Mouse (Mus musculus): ENCODE results near the gene St3gal6. TPM values are rescaled to one million over a fixed set of nuclear protein-coding genes. Genes with fewer than 3 reads are reported as not detected.

The St3gal6 gene
- polyA plus RNA-seq, 1 experiment: not detected

DNA sequence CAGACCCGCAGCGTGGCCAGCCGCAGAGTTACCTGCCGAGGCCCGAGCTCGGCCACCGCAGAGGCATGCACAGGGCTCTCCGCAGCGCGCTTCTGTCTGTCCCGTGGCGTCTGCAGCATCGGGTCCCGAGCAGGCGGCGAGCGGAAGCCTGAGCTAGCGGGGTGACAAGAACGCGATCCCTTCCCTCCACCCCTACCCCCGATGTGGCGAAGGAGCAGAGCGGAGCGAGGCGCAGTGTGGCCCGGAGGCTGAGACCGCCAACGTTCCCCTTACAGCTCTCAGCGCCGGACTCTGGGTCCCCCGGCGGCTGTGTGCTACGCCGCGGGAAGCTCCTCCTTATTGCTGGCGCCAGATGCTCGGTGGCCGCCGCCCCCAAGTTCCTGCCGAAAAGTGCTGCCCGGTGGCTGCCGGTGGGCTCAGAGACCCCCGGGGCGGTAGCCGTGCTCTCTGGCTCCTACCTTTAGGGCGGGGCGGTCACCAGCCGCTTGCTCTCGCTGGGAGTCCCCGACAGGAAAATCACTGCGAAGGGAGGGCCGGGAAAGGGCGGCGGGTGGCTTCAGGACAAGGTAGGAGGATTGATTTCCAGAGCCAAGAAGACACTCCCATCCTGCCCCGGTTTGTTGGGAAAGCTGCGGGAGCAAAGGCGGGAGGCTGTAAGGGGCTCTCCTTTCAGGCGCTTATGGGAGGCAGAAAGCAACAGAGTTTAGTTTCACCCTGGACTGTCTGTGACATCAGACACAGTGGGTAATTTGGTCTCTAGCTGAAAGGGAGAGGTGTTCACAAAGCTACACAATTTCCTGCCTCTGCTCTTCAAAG, 791 bp downstream of the St3gal6 start:
- no peaks in the 10 kb centered on the region for H3K4me1 ChIP-seq (ENCODE audit: control insufficient read depth, insufficient read depth, low read length)
- H3K4me3 ChIP-seq (ENCODE audit: insufficient read depth, low read depth, low read length): peak overlapping the region; percentile 55
- WGBS: under 1% methylated on average over 58 of the region's 58 CpGs
- no peak overlapping the region; the same call in 1 of the 2 replicates for H3K27ac ChIP-seq (ENCODE audit: insufficient read depth, low read depth, low read length)
- TF ChIP-seq POLR2A (IDR thresholded peaks at IDR 0.05; ENCODE audit: insufficient read depth, low read depth, low read length) (no peak), CTCF (IDR thresholded peaks at IDR 0.05; ENCODE audit: insufficient read depth, low read depth, low read length) (no peak)

DNA sequence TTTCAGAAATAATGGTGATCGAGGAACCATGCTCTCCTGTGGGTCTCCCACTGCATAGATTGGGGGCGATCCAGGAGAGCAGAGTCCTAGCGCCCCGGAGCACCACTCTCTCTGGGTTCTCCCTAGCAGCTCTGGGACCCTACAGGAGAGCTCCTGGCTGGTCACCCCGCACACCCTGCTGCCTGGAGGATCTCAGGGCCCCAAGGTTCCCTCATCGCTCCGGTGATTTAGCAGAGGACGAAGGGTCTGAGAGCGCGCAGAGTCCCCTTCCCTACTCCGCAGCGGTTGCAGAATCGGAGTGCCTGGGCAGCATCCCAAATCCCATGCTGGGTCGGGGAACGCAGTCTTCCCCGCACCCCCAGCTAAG, 1.4 kb downstream of the St3gal6 start:
- H3K27ac ChIP-seq (ENCODE audit: insufficient read depth, low read depth, low read length): no peak overlapping the region; the same call in 1 of the 2 replicates
- TF ChIP-seq POLR2A (IDR thresholded peaks at IDR 0.05; ENCODE audit: insufficient read depth, low read depth, low read length) (no peak), CTCF (IDR thresholded peaks at IDR 0.05; ENCODE audit: insufficient read depth, low read depth, low read length) (no peak)

GRCm38 (mm10) chr16:58521900-58522299, 2.1 kb downstream of the St3gal6 start:
- H3K27ac ChIP-seq (ENCODE audit: insufficient read depth, low read depth, low read length): no peak overlapping the region

More for the DNA sequence above, 1.4 kb downstream of the St3gal6 start:
- no peaks in the 10 kb centered on the region for H3K4me1 ChIP-seq (ENCODE audit: control insufficient read depth, insufficient read depth, low read length)
- peak overlapping the region; percentile 55 for H3K4me3 ChIP-seq (ENCODE audit: insufficient read depth, low read depth, low read length)
- under 1% methylated on average over 16 of the region's 16 CpGs for WGBS

DNA sequence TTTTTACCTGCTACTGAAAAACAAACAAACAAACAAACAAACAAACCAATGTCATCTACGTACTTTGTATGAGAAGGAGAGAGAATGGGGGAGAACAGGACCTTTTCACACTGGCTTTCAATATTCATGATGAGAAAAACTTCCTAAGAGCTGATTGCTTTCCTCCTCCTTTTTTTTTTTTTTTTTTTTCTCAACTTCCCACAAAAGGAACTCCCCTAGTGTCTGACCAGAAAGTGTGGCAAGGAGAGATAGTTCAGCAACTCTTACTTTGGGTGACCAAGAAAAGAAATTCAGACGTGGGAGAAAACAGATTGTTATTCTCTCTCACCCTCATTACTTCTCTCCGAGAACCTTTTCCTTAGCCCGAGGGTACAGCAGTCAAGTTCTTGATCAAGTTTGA, 2.9 kb downstream of the St3gal6 start:
- Histone ChIP-seq H3K4me3 (ENCODE audit: insufficient read depth, low read depth, low read length) (no peak overlapping the region), H3K27ac (ENCODE audit: insufficient read depth, low read depth, low read length) (no peak overlapping the region), H3K4me1 (ENCODE audit: control insufficient read depth, insufficient read depth, low read length) (no peaks in the 10 kb centered on the region)
- 89% methylated on average over 4 of the region's 4 CpGs for WGBS
- TF ChIP-seq CTCF (IDR thresholded peaks at IDR 0.05; ENCODE audit: insufficient read depth, low read depth, low read length): no peak

More at GRCm38 (mm10) chr16:58521900-58522299, 2.1 kb downstream of the St3gal6 start:
- TF ChIP-seq POLR2A (IDR thresholded peaks at IDR 0.05; ENCODE audit: insufficient read depth, low read depth, low read length): no peak
- TF ChIP-seq CTCF (IDR thresholded peaks at IDR 0.05; ENCODE audit: insufficient read depth, low read depth, low read length): no peak
- H3K4me1 ChIP-seq (ENCODE audit: control insufficient read depth, insufficient read depth, low read length): no peaks in the 10 kb centered on the region
- 55% methylated on average over 7 of the region's 7 CpGs for WGBS
- H3K4me3 ChIP-seq (ENCODE audit: insufficient read depth, low read depth, low read length): no peak overlapping the region

DNA sequence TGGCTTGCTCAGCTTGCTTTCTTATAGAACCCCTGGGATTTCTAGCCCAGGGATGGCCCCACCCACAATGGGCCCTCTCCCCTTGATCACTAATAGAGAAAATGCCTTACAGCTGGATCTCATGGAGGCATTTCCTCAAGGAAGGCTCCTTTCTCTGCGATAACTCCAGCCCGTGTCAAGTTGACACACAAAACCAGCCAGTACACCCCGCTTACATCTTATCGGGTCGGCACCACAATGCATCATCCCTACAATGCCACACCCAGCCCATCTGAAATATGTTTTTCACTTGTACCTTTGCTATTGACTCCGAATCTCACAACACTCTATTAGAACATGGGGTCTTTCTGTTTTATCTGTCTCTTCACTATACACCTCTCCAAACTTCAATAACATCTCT, 3.6 kb downstream of the St3gal6 start:
- H3K4me1 ChIP-seq (ENCODE audit: control insufficient read depth, insufficient read depth, low read length): no peaks in the 10 kb centered on the region
- H3K27ac ChIP-seq (ENCODE audit: insufficient read depth, low read depth, low read length): no peak overlapping the region
- 90% methylated on average over 6 of the region's 6 CpGs for WGBS
- no peak for TF ChIP-seq CTCF (IDR thresholded peaks at IDR 0.05; ENCODE audit: insufficient read depth, low read depth, low read length)
- no peak overlapping the region for H3K4me3 ChIP-seq (ENCODE audit: insufficient read depth, low read depth, low read length)

DNA sequence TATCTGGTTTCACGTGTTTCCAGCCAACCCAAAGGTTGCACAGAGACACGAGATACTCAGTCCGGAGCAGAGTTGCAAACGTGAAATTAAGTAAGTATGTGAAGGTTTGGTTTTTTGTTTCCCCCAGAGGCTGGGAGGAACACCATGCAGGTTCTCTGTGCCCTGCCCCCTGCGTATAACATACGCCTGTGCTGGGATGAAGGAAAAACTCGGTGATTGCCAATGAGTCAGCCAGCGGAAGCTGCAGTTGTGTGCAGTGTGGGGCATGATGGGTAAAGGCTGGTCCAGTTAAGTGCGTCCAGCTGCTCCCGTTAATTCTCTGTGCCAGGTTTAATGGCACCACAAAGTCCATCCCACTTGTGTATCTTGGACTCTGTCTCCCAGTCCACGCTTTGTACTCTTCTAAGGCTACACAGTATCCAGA, 4.4 kb downstream of the St3gal6 start:
- WGBS: 75% methylated on average over 11 of the region's 11 CpGs
- TF ChIP-seq CTCF (IDR thresholded peaks at IDR 0.05; ENCODE audit: insufficient read depth, low read depth, low read length) (no peak), POLR2A (IDR thresholded peaks at IDR 0.05; ENCODE audit: insufficient read depth, low read depth, low read length) (no peak)
- Histone ChIP-seq H3K4me1 (ENCODE audit: control insufficient read depth, insufficient read depth, low read length) (no peaks in the 10 kb centered on the region), H3K4me3 (ENCODE audit: insufficient read depth, low read depth, low read length) (no peak overlapping the region), H3K27ac (ENCODE audit: insufficient read depth, low read depth, low read length) (no peak overlapping the region)

DNA sequence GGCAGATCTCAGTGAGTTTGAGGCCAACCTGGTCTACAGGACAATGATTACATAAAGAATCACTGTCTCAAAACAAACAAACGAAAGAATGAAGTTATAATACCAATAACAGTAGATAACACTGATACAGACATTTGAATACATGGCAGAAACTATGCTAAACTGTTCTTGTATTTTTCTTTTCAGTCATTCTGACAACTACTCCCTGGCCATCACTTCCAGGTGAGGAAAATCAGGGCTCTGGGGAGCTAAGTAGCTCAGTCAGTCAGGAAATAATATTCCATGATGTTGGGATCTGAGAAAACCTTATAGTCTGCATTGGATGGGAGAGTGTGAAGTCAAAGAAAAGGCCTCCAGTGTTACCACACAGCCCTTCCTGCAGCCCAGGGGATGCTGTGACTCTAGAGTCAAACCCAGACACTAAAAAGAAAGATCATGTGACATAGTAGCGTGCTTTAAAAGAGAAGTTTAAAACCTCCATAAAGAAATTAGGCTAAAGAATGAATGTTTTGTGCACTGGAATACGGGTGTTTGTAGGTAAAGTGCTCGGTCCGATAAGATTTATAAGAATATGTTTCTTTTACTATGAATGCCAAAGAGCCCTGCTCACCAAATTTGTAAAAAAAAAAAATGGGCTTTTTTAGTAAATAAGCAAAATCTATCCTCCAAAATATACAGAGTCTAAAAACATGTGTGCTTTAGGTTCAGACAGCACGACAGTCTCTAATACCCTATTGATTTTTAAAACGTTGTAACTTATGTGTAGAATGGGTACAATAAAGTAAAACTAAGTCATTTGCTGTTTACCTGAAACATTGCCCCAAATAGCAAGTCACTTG, 6.9 kb downstream of the St3gal6 start:
- 95% methylated on average over 7 of the region's 7 CpGs for WGBS
- Histone ChIP-seq H3K4me3 (ENCODE audit: insufficient read depth, low read depth, low read length) (no peak overlapping the region), H3K27ac (ENCODE audit: insufficient read depth, low read depth, low read length) (no peak overlapping the region), H3K4me1 (ENCODE audit: control insufficient read depth, insufficient read depth, low read length) (peaks cover 6% of the 10 kb centered on the region)
- TF ChIP-seq CTCF (IDR thresholded peaks at IDR 0.05; ENCODE audit: insufficient read depth, low read depth, low read length): no peak

DNA sequence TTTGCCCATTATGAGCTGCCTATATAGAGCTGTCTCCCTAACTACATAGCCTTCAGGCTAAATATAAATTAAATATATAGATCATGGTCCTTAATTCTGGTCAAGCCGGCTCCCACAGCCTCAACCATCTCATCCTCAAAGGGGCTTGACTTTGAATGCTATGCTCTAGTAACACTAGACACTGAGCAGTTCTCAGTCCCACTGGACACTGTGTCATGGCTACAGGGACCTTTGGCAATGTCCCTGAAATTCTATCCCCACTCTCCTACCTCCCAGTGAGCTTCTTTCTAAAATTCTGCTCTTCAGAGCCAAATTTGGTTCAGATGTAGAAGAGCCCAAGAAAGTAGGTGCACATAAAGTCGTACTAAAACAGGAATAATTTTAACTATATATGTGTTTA, 7.9 kb downstream of the St3gal6 start:
- WGBS: 91% methylated on average over 2 of the region's 2 CpGs

GRCm38 (mm10) chr16:58514565-58514964, 9.5 kb downstream of the St3gal6 start:
- WGBS: 89% methylated on average over 9 of the region's 9 CpGs
- H3K27ac ChIP-seq (ENCODE audit: insufficient read depth, low read depth, low read length): no peak overlapping the region

More for the DNA sequence above, 7.9 kb downstream of the St3gal6 start:
- H3K27ac ChIP-seq (ENCODE audit: insufficient read depth, low read depth, low read length): no peak overlapping the region
- TF ChIP-seq POLR2A (IDR thresholded peaks at IDR 0.05; ENCODE audit: insufficient read depth, low read depth, low read length): no peak
- TF ChIP-seq CTCF (IDR thresholded peaks at IDR 0.05; ENCODE audit: insufficient read depth, low read depth, low read length): no peak
- H3K4me3 ChIP-seq (ENCODE audit: insufficient read depth, low read depth, low read length): no peak overlapping the region
- H3K4me1 ChIP-seq (ENCODE audit: control insufficient read depth, insufficient read depth, low read length): peaks cover 7% of the 10 kb centered on the region

More at GRCm38 (mm10) chr16:58514565-58514964, 9.5 kb downstream of the St3gal6 start:
- no peak overlapping the region for H3K4me3 ChIP-seq (ENCODE audit: insufficient read depth, low read depth, low read length)
- H3K4me1 ChIP-seq (ENCODE audit: control insufficient read depth, insufficient read depth, low read length): peaks cover 7% of the 10 kb centered on the region
- peak; percentile 16; the same call in 1 of the 2 replicates for TF ChIP-seq CTCF (IDR thresholded peaks at IDR 0.05; ENCODE audit: insufficient read depth, low read depth, low read length)
- no peak for TF ChIP-seq POLR2A (IDR thresholded peaks at IDR 0.05; ENCODE audit: insufficient read depth, low read depth, low read length)
